Comparison of ENCODE assay signal across 24 mouse cellular contexts in the genomic region with DNA sequence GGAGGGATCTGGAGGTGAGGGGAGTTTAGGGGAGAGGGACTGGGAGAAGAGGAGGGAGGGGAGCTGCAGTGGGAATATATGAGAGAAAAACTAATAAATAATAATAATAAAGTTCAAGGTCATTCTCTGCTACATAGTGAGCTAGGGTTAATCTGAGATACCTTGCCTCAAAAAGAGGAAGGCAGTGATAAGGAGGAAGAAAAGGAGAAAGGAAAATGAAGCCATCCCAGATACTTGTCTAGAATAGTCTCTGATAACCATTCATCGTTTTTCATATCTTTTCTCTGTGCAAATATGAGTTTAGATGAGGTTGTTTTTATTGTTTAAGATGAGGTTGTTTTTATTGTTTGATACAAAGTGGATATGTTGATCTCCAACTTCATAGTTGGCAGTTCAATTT. TPM values are rescaled to one million over a fixed set of nuclear protein-coding genes. Genes with fewer than 3 reads are reported as not detected.
A peak's percentile ranks its signal among the peaks of the same experiment; 100 is the strongest.
DNase-seq lines count a peak whose midpoint lies in the region; ATAC-seq and TF ChIP-seq lines count a peak whose summit lies in the region.
"Had no signal": no experiment of that assay in that cellular context is flagged by ENCODE, and none has a peak within 500 bp of the region (broad histone marks: within the 10 kb centered on the region; RNA-seq: fewer than 3 reads in every experiment).

No protein-coding gene starts in this region.

- no peaks in the 10 kb centered on the region for H3K79me2 ChIP-seq in MEL (ENCODE audit: control insufficient read depth, insufficient read depth, low read length, poor library complexity)

- TF ChIP-seq EP300 in MEL (IDR thresholded peaks at IDR 0.05; ENCODE audit: low read depth in 1 of 2, low read length in 2 of 2): peak; percentile 35 to 69; a peak in 3 of 4 replicates
- no peak for TF ChIP-seq EP300 in stomach, postnatal 0 days (optimal IDR thresholded peaks at IDR 0.05)

- H3K27me3 ChIP-seq in MEL (ENCODE audit: control insufficient read depth in 1 of 2, insufficient read depth in 2 of 2, low read length in 2 of 2): no peaks in the 10 kb centered on the region; a peak in 1 of 4 replicates
- no peaks in the 10 kb centered on the region for H3K27me3 ChIP-seq in stomach, postnatal 0 days (ENCODE audit: control insufficient read depth, insufficient read depth, low read length)
- H3K27me3 ChIP-seq: CH12.LX, Patski had no signal

- no peak overlapping the region for H3K9ac ChIP-seq in MEL (ENCODE audit: control insufficient read depth, low read depth, low read length, poor library complexity, severe bottlenecking)
- no peak overlapping the region for H3K9ac ChIP-seq in stomach, postnatal 0 days (ENCODE audit: low read length)

- H3K27ac ChIP-seq in MEL (ENCODE audit: control insufficient read depth, low read depth, low read length): no peak overlapping the region
- peak overlapping the region; percentile 97 for H3K27ac ChIP-seq in brown adipose tissue, adult 24 weeks (replicated peaks; ENCODE audit: low read depth, low read length)
- peak overlapping the region; percentile 49; the same call in 1 of the 2 replicates for H3K27ac ChIP-seq in stomach, postnatal 0 days (replicated peaks)

- peaks cover 2 to 12% of the 10 kb centered on the region in 2 experiments; a peak in 3 of 4 replicates for H3K4me1 ChIP-seq in MEL (ENCODE audit: control insufficient read depth in 1 of 2, insufficient read depth in 2 of 2, low read length in 2 of 2)
- H3K4me1 ChIP-seq in brown adipose tissue, adult 24 weeks (ENCODE audit: control insufficient read depth, insufficient read depth, insufficient read length, low read length): peaks cover 30% of the 10 kb centered on the region
- H3K4me1 ChIP-seq in stomach, postnatal 0 days (replicated peaks; ENCODE audit: control insufficient read depth, insufficient read depth): no peaks in the 10 kb centered on the region; the same call in 1 of the 2 replicates

- no peak for DNase-seq in MEL (ENCODE audit: low read depth, low spot score)
- DNase-seq in stomach, postnatal 0 days (ENCODE audit: low spot score): no peak
- no peak for DNase-seq in testis, postnatal 14 days (ENCODE audit: low spot score)
- no peak for DNase-seq in Muller cell, postnatal 12 days (ENCODE audit: inconsistent ontology term)
- DNase-seq: adrenal gland, adult 2 months; adrenal gland, adult 8-10 months; adrenal gland, postnatal 10 days; adrenal gland, postnatal 14 days; adrenal gland, postnatal 25 days; adrenal gland, postnatal 36 days; B cell, adult 2 months; cerebellum, adult 11 months; cerebellum, adult 11-12 months; cerebellum, adult 18-20 months; cerebellum, adult 2 months; cerebellum, adult 8-10 months; cerebellum, adult 9-10 months had no signal

- H3K9me3 ChIP-seq in MEL (replicated peaks; ENCODE audit: insufficient read depth, low read length): no peaks in the 10 kb centered on the region
- no peaks in the 10 kb centered on the region for H3K9me3 ChIP-seq in stomach, postnatal 0 days (ENCODE audit: control insufficient read depth, low read length)
- H3K9me3 ChIP-seq: G1E had no signal

- TF ChIP-seq CTCF in MEL (IDR thresholded peaks at IDR 0.05 in 2 of 3, conservative IDR thresholded peaks at IDR 0.05 in 1 of 3; ENCODE audit: control insufficient read depth in 1 of 3, insufficient read depth in 1 of 3, low read depth in 2 of 3, low read length in 3 of 3, poor library complexity in 1 of 3, severe bottlenecking in 1 of 3): no peak
- no peak for TF ChIP-seq CTCF in stomach, postnatal 0 days (IDR thresholded peaks at IDR 0.05; ENCODE audit: low read depth)

- 0 out of 4 replicates have a peak, but pooled peaks cover 0 to 2% of the 10 kb centered on the region in 2 experiments for H3K36me3 ChIP-seq in MEL (ENCODE audit: control insufficient read depth in 1 of 2, insufficient read depth in 2 of 2, low read length in 2 of 2)
- H3K36me3 ChIP-seq in stomach, postnatal 0 days (ENCODE audit: control insufficient read depth, insufficient read depth, low read length): no peaks in the 10 kb centered on the region
- H3K36me3 ChIP-seq: G1E had no signal

- TF ChIP-seq RAD21 in MEL (IDR thresholded peaks at IDR 0.05; ENCODE audit: low read depth, low read length): no peak

- no peak overlapping the region for H3K4me2 ChIP-seq in stomach, postnatal 0 days (replicated peaks; ENCODE audit: low read depth)

- ATAC-seq in stomach, postnatal 0 days (ENCODE audit: low FRiP score, low TSS enrichment): no peak
- ATAC-seq in erythroid progenitor cell, adult 5-6 weeks (replicated peaks; ENCODE audit: low FRiP score, poor library complexity, severe bottlenecking): no peak
- ATAC-seq: activated CD4-positive, CD25-positive, alpha-beta regulatory T cell, adult 4 months; CD4-positive, CD25-positive, alpha-beta regulatory T cell, adult 4 months; Patski had no signal

- TF ChIP-seq POLR2A in MEL (IDR thresholded peaks at IDR 0.05; ENCODE audit: control insufficient read depth in 1 of 2, insufficient read depth in 1 of 2, low read depth in 1 of 2, low read length in 2 of 2, poor library complexity in 1 of 2): no peak

- no peak overlapping the region for H3K4me3 ChIP-seq in MEL (ENCODE audit: control insufficient read depth in 1 of 2, insufficient read depth in 1 of 2, low read depth in 2 of 2, low read length in 2 of 2)
- no peak overlapping the region for H3K4me3 ChIP-seq in brown adipose tissue, adult 24 weeks (ENCODE audit: insufficient read depth, low read depth, low read length)
- H3K4me3 ChIP-seq in stomach, postnatal 0 days (ENCODE audit: low read depth, low read length): no peak overlapping the region

- 59% methylated on average over 1 of the region's 1 CpGs for WGBS in stomach, postnatal 0 days

TF ChIP-seq in MEL, 35 proteins besides CTCF, POLR2A, EP300 and RAD21:
- TF ChIP-seq USF2 (IDR thresholded peaks at IDR 0.05; ENCODE audit: borderline replicate concordance in 1 of 2, insufficient read depth in 1 of 2, low read depth in 1 of 2, low read length in 2 of 2): no peak
- TF ChIP-seq SMC3 (IDR thresholded peaks at IDR 0.05; ENCODE audit: low read depth, low read length): no peak
- TF ChIP-seq POLR2AphosphoS5 (IDR thresholded peaks at IDR 0.05; ENCODE audit: borderline replicate concordance, low read depth, low read length): no peak
- no peak for TF ChIP-seq ZNF384 (IDR thresholded peaks at IDR 0.05; ENCODE audit: low read depth, low read length)
- no peak for TF ChIP-seq MAX (IDR thresholded peaks at IDR 0.05; ENCODE audit: low read length)
- TF ChIP-seq NRF1 (IDR thresholded peaks at IDR 0.05; ENCODE audit: insufficient read depth, low read depth, low read length, poor library complexity, severe bottlenecking): no peak
- TF ChIP-seq BHLHE40 (IDR thresholded peaks at IDR 0.05; ENCODE audit: borderline replicate concordance, low read depth, low read length): no peak
- no peak for TF ChIP-seq E2F4 (IDR thresholded peaks at IDR 0.05; ENCODE audit: borderline replicate concordance, low read depth, low read length)
- TF ChIP-seq ZMIZ1 (IDR thresholded peaks at IDR 0.05; ENCODE audit: low read depth, low read length): no peak
- no peak for TF ChIP-seq GABPA (IDR thresholded peaks at IDR 0.05; ENCODE audit: low read depth, low read length)
- peak; percentile 66 for TF ChIP-seq RCOR1 (IDR thresholded peaks at IDR 0.05; ENCODE audit: low read depth, low read length)
- peak; percentile 62 for TF ChIP-seq GATA1 (IDR thresholded peaks at IDR 0.05; ENCODE audit: low read depth, low read length)

RNA-seq across cellular contexts. Expression of a gene that starts 13.3 kb away (rescaled TPM):
- total RNA-seq in MEL (2012; rRNA removed): 4.3 and 6.1 TPM in 2 replicates
- polyA plus RNA-seq in MEL (2012; ENCODE audit: insufficient read depth in 1 of 2, insufficient read length in 2 of 2, low read depth in 1 of 2, low replicate concordance in 2 of 2, missing spikeins in 1 of 2): 1 to 10 TPM in 1 of 2 experiments, not detected in 1; 4.2 TPM
- polyA plus RNA-seq in brown adipose tissue, adult 24 weeks (2012; ENCODE audit: insufficient read depth, insufficient read length, missing spikeins): 4.3 and 5.5 TPM in 2 replicates
- 6.0 and 6.6 TPM in 2 replicates for polyA plus RNA-seq in stomach, postnatal 0 days (2015; fragmentation: Nextera tagmentation; extraction: Ambion mirVana)
- 12.2 and 14.8 TPM in 2 replicates for total RNA-seq in erythroid progenitor cell, adult 5-6 weeks (2015; ENCODE audit: low replicate concordance)
- total RNA-seq in erythroid progenitor cell, adult 5-6 weeks (2017; ENCODE audit: low replicate concordance): 23.6 and 42.6 TPM in 2 replicates
